Mouse (Mus musculus) testis, adult 2 months (tissue): ENCODE measurements at regions not wholly inside any gene's neighbourhood (a gene's known extent, or its start where the extent isn't known, plus 50 kb on each side); places are given as distances from the start of the nearest gene placed in this dataset.

ENCODE experiments used
- CTCF ChIP-seq: fragments of 200-500 bp; IDR thresholded peaks from 2 replicates; pipeline ENCODE4 v1.5.1; 2012; ENCODE audit warnings: low read depth, mild to moderate bottlenecking, inconsistent platforms, low read length, moderate library complexity; ENCODE audit not compliant: control insufficient read depth, insufficient read depth, insufficient replicate concordance
- POLR2A ChIP-seq: fragments of 200-500 bp; IDR thresholded peaks from 2 replicates; pipeline ENCODE4 v1.6.1; 2012; ENCODE audit warnings: low read depth, mild to moderate bottlenecking, inconsistent platforms, low read length, moderate library complexity; ENCODE audit not compliant: control insufficient read depth

DNA sequence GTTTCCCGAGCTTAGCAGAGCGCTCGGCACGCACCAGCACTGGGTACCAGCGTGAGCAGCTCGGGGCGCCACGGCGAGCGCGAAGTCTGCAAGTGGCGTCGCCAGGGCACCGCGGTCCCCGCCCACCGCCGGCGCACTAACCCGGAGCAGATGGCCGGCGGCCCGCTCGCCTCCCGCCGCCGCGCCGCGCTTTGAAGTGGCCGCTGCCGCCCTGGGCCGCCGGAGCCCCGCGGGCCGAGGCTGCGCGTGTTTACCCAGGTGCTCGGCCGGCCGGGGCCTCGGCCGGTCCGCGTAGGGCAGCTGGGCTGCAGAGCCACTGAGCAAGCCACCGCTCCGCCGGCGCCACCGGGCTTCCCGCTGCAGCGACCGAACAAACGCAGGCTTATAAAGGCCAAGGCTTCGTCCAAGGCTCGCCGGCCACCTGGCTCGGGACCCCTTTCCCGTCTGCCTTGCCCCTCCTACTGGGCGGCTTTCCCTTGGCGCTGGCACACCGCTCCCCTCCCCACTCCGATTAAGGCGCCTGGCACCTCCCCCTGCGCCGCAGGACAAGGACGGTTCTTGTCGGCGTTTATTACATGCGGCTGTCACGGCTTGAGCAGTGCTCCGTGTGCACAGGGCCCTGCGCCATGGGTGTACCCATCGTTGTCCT lies 67.0 kb upstream of the Nkd1 start:
- TF ChIP-seq CTCF (no peak), POLR2A (no peak)
